Mouse (Mus musculus): ENCODE measurements at regions not wholly inside any gene's neighbourhood (a gene's known extent, or its start where the extent isn't known, plus 50 kb on each side); places are given as distances from the start of the nearest gene placed in this dataset.

DNA sequence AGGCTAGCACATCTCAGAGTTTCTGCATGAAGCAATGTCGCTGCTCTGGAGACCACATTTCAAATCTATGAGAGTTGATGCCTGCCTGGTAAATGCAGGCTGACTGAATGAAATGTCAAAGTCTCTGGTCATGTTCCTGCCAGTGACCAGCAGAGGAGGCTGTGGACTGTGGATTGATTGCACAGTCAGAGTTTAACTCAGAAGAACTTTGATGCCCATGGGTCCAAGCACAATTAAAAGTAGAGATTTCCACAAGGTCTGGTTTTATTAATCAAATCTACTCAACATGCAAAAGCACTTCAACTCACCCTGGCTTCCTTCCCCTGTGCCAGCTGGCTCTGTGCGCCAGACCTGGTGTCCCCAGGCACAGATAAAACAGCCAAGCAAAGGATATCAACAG, 81.3 kb downstream of the Hsd17b3 start:
- no peak for DNase-seq (ENCODE audit: low spot score in 2 of 2)

DNA sequence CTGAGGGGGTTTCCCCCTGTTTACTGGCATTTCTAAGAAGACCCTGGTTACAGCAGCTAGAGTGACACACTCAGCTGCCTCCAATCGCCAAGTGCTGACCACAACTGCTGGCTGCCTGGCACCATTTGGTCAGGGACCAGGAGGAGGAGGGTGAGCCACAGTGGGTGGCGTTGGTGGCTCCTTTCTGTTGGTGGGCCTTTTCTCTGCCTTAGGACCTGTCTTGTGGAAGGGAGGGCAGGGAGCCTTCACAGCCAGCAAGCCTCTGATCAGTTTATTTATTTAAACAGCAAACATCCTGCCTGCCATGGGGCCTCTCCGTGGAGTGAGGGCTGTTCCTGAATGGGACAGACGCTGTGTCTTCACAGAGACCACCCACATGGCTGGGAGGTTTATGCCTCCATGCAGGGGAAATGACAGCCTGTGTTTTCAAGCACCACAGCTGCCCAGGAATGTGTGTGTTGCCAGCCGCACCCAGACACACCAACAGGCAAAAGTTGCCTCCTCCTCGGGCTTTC, 86.0 kb downstream of the Hsd17b3 start:
- DNase-seq (ENCODE audit: low spot score in 2 of 2) = no peak

DNA sequence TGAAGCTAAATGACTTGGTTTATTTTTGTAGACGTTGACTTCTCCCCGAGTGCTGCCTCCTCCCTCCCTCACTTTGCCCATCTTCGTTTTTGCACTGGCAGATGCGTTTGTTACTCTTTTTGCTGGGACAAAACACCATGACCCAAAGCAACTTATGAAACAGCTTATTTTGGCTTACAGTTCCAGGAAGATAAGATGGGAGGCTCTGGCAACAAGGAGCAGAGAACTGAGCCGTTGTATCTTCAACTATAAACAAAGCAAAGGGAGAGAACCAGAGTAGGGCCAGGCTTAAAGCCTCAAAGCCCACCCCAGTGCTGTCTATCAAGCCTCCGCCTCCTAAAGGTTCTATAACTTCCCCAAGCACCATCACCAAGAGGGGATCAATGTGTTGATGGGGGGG, 88.7 kb downstream of the Hsd17b3 start:
- DNase-seq (ENCODE audit: low spot score in 2 of 2) = no peak

DNA sequence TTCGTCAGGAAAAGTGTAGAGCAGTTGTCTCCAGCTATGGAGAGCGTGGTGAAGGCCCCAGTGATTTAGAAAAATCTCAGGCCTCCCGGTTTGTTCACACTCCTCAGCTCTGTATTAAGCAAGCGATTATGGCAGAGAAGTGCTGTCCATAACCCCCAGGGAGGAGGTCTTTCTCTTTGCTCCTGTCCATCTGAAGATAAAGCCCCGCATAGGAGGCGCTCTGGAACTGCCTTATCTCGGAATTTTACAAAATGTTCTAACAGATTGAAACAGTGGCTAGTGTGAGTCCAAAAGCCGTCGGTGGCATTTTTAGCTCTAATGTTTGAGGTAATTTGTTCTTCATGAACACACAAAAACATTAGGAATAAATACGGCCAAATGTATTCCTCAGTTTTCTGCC, 90.4 kb downstream of the Hsd17b3 start:
- DNase-seq (ENCODE audit: low spot score in 2 of 2) = peak in 1 of 2 experiments; percentile 26

DNA sequence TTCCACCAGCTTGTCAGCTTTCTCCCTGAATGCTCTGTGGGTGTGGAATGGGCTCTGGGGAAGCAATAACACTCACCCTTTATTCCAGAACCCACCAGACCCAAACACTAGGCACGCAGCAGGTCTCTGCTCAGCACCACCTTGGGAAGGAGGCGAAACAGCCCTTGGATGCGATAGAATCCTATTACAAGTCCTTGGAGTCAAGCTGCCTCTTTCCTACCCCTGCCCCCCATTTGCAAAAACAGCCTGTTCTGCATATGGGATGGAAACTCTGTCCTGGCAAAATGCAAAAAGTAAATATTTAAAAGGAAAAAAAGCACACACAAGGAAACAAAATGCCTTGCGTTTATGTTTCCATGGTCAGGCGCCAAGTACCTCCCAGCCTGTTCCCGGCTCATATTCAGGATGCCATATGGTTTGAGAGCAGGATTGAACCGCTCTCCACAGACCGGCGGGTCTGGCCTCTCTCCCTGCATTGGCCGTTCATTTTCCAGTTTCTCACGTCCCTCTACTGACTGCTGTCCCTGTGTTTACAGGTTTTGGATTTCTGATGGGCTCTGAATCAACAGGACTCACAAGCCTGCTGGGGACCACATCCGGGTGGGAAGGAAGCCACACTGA, 95.1 kb downstream of the Hsd17b3 start:
- DNase-seq (ENCODE audit: low spot score in 2 of 2) = no peak

DNA sequence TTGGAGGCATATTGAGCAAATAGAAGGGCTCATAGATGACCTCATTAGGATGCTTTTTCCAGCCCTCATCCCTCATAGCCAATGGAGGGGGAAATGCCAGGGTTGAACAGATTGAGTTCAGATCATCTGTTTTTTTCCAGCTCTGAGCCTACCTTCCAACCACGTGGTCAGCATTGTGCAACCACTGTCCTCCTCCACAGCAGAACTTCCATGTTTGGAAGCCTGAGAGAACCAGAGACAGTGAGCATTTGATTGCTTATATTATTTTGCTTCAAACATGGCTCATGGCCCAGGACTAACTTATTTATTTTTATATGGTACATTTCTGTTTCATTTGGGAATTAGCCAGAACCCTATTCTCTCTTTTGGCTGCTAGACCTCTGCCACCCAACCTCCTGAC, 96.0 kb downstream of the Hsd17b3 start:
- DNase-seq (ENCODE audit: low spot score in 2 of 2) = no peak

DNA sequence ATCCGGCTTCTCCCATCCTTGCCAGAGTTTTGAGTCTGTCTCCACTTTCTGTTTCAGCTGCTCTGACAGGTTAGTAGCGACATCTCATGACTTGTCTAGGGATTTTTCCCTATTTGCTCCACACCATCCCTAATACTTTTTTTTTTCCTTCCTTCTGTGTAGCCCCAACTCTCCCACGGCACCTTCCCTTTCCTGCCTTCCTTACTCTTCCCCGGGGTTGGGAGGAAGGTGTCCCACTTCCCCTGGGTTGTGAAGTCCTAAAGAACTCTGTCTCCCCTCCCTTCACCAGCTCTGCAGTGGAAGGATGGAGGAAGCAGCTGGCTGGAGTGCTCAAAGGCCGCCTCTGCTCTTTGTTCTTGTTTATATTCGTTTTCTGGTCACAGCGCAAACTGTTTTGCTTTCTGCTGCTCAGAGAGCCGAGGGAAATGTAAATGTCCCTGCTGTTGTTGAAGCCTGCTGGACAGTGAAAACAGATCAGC, 98.5 kb downstream of the Hsd17b3 start:
- no peak for DNase-seq (ENCODE audit: low spot score in 2 of 2)

DNA sequence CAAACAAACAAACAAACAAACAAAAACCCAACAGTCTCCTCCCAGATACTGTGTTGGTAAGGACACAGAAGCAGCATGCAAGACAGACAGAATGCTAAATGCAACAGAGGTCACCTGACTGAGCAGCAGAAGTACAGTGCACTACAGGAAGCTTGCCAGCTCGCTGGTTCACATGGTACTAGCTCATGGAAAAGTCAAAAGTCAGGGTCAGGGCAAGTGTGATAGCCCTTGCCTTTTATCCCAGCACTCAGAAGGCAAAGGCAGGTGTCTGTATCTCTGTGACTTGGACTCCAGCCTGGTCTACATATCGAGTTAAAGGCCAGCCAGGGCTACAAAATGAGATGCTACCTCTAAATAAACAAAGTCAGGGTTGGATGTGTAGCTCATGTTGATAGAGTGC, 99.3 kb downstream of the Hsd17b3 start:
- no peak for DNase-seq (ENCODE audit: low spot score in 2 of 2)

DNA sequence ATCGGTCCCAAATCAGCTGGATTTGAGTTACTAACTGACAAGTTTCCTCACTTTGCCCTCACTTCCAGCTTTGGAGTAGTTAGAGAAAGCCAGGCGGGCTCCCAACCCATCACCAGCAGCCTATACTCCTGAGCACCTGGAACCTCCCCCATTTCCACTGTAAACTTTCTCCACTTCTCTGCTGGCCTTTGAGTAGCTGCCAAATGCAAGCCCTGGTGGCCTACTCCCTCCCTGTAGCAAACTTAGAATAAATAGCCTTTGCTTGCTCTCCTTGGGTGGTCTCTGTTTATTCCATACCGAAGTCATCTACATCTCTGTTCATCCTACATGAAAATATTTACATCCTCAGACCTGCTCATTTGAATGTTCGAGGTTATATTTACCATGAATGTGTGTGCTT, 100.8 kb downstream of the Hsd17b3 start:
- no peak for DNase-seq (ENCODE audit: low spot score in 2 of 2)

DNA sequence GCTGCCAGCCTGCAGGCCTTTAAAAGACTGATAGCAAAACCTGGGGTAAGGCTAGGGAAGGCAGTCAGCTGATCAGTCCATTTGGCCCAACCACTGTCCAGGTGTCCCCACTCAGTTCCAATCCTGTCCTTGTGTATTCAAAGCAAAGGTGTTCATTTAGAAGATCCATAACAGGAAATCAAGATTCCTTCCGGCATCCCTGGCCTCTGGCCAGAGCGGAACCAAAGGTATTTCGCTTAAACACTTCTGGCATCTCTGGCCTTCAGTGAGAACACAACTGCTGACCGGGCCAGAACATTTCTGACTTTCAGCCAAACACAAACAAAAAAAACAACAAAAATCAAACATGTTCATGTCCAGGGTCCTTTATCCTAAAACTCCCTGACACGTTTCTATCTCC, 102.3 kb downstream of the Hsd17b3 start:
- no peak for DNase-seq (ENCODE audit: low spot score in 2 of 2)

DNA sequence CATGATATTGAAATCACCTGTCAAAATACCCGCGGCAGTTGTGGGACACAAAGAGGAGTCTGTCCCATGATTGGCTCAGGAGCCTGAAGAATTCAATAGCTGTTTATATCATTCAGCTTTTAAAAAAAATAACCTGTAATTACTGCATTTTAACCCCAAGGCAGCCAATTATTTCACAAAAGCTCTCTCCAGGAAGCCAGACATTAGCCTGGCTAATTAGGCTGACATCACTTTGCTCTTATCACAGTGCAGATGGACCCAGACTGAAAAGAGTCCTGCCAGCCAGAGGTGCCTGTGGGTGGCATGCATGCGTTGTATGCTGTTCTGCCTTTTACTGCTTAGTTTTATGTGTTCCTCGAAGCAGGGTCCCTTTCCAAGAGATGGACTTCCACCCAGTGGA, 103.4 kb downstream of the Hsd17b3 start:
- DNase-seq (ENCODE audit: low spot score in 2 of 2) = no peak

DNA sequence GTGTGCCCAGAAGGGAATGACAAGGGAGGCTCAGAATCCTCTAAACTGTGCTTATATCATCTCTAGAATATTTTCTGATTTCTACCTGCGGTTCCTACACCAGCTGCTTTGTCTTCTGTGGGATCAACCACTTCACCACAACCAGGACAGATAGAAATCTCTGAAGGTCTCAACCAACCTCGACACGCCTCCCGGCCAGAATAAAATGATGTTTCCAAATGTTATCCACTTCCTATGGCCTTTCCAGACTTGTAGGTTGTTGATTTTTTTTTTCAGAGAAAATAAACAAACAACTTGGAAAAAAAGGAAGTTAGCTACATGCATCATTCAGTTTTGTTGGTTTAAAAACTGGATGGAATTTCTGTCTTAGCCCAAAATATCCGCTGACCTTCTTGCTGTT, 103.9 kb downstream of the Hsd17b3 start:
- DNase-seq (ENCODE audit: low spot score in 2 of 2) = no peak

DNA sequence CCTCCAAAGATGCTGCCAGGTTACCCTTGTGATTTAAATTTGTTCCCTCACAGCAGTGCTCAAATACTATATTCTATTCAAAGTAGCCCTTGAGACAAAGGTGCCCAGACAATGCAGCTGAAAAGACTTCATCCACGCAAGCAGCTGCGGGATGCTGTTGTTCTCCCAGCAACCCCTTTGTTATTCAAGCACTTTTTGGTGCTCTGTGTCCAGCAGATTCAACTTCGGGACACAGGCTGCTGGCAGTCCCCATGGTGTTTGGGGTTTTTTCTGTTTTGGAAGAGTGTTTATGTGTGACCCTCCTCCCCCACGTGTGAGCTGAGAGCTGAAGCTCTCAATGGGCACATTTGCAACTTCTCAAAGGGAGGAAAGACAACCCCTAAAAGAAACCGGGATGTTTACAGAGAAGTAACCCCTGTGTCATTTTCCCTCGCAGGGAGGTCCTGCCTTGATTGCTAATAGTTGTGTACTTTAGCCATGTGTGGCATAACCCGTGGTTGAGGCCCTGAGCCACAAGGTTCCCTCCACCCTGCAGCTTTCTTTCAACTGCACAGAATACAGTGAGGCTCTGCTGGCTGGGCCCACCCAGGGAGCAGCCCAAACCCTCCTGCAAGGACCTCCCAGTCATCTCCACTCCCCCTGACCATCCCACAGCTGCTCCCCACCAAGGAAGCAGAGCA, 108.9 kb downstream of the Hsd17b3 start:
- DNase-seq (ENCODE audit: low spot score in 2 of 2) = no peak

DNA sequence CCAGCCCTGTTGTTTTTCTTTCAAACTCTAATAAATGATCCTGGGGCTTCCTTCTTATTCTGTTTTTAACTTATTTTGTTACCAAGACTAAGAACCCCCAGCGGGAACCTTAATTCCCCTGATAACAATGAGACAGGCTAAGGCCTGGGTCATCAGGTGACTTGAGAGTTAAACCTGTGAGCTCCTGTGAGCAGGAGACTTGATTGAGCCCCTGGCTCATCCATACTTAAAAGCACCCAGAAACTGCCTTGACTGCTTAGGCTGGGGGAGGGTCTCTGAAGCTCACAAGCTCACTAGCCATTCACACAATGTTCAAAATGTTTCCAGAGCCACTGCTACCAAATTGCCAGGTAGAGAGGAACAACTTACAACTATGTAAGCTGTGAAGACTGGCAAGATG, 109.4 kb downstream of the Hsd17b3 start:
- no peak for DNase-seq (ENCODE audit: low spot score in 2 of 2)

DNA sequence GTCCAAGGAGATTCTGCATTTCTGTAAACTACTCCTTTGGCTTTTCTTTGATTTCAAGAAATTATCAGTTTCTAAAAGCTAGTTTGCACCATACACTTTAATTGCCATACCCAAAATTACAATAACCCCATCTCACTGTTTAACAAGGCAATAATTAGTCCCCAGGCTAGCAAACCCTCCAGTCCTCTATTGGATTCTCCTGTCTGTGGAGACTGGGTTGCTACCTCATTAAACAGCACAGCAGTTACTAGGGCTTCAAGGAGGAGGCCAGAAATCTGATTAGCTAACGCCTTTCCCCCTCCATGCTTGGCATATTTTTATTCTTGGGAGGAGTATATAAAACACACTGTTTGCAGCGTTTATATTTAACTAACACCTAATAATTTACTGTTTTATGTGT, 119.1 kb downstream of the Hsd17b3 start:
- no peak for DNase-seq (ENCODE audit: low spot score in 2 of 2)

DNA sequence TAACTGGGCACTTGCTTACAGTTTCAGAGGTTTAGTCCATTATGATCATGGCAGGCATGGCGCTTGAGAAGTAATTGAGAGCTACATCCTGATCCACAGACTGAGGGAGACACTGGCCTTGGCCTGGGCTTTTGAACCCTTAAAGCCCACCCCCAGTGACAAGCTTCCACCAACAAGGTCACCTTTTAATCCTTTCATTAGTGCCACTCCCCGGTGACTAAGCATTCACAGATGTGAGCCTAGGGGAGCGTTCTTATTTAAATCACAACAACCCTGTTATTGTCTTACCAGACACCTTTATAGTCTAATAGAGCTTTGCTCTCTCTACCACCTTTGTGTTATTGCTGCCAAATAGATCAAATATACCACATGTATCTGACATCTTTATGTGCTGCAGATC, 120.4 kb downstream of the Hsd17b3 start:
- no peak for DNase-seq (ENCODE audit: low spot score in 2 of 2)

DNA sequence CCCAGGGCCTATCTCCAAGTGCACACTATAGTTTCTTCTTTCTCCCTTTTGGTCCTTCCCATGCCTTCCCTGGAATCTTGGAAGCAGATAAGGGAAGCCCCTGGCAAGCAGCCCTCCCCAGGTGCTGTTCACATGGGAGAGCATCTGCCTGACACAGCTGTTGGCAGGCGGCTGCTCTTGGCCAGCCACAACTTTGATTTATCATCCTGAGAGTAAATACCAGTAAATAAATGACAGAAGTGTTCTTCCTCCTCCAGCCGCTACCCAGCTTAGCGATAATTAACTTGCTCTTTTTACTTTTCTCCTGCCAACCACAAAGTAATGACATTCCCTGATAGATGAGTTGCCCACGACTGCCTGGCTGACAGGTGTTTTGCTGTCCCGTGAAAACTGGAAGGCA, 131.9 kb downstream of the Hsd17b3 start:
- peak in 1 of 2 experiments; percentile 13 for DNase-seq (ENCODE audit: low spot score in 2 of 2)

DNA sequence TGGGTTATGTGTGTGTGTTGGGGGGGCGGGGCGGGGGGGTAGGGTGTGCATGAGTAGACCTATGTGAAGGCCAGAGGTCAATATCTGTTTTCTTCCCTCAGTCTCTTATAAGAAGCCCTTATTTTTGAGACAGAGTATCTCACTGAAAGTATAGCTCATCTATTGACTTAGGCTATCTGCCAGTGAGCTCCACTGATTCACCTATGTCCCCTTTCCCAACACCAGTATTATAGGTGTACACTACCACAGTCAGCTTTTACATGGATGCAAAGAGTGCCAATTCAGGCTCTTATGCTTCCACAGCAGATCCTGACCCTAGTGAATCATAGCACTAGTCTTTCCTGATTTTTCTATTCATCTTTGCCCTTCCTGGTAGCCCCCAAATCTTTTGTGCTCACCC, 134.7 kb downstream of the Hsd17b3 start:
- DNase-seq (ENCODE audit: low spot score in 2 of 2) = no peak

DNA sequence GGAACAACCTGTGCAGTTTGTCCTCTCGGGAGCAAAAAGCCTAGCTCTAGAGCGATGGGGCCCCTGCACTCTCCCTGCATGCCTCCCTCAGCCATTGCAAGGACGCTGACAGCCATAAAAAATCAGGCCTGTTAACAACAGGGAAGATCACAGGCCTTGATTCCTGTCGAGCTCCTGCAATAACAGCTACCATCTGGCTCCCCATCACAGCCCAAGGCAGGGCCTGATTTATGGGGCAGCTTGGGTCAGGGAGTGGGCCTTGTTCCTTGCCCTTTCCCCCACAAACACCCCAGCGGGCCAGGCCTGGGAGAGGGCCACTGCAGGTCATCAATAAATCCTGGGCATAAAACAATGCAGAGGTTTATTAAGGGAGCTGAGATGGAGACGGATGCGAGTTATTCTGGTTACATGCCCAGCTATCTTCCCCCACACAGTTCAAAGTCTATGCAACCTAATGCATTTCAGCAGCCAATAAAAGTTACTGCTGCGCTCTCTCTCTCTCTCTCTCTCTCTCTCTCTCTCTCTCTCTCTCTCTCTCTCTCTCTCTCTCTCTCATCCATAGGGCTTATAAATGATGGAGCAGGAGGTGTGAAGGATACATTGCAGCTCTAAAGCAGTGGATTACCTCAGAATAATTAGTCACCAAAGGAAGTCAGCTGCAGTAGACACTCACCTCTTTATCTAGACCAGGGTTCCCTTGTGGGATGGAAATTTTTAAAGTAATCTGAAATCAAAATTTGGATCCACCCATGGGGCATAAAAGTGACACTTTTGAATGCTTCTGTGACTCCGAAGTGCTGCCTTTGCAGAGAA, 136.9 kb downstream of the Hsd17b3 start:
- peak in 1 of 2 experiments; percentile 25 for DNase-seq (ENCODE audit: low spot score in 2 of 2)

DNA sequence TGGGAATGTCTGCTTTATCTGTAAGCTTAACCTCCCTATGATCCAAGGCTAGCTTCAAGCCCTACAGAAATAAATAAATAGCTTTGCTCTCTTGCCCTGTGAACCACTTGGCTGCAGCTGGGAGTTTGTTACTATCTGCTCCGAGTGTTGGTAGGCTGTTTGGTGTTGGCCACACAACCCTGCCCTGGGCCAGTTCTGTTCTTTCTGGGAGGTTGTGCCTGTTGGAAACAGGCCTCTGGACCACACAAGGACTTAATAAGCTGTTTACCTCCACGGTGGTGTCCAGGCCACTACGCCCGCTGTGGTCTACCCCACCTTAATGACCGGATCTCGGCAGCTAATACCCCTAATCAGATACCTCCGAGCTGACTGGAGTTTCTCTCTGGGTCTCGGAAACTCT, 136.1 kb downstream of the Ercc6l2 start:
- no peak for DNase-seq (ENCODE audit: low spot score in 2 of 2)

Data from urinary bladder, postnatal 36 days (tissue).